Mouse (Mus musculus) embryonic facial prominence, embryonic 11.5 days (tissue): ENCODE results near the gene Ooep. TPM values are rescaled to one million over a fixed set of nuclear protein-coding genes. Genes with fewer than 3 reads are reported as not detected.
"Not testable (repeated sequence)": the region's sequence is repeated elsewhere in the genome, so short reads cannot be mapped to it uniquely, and the experiment has no call there.

Source experiments
- ATAC-seq: fragments of 200-750 bp; cut with Nextera tagmentation; replicated peaks from 2 replicates; pipeline ENCODE4 v1.8.0; 2017; ENCODE audit warnings: low read depth; ENCODE audit not compliant: insufficient number of reproducible peaks, low FRiP score, low TSS enrichment
- DNase-seq: peaks from one replicate; pipeline ENCODE4 v3.0.0-alpha.2; 2015; ENCODE audit warnings: low spot score
- H3K27ac ChIP-seq: fragments of 300-500 bp; sonication (generic); replicated peaks from 2 replicates; pipeline ENCODE4 v1.5.1; 2014; ENCODE audit warnings: mild to moderate bottlenecking, low read depth, low read length, control low read depth
- H3K27me3 ChIP-seq: fragments of 300-500 bp; sonication (generic); 2 replicates; pipeline ENCODE4 v1.6.1; 2014; ENCODE audit warnings: mild to moderate bottlenecking, low read length, moderate library complexity, mixed read lengths; ENCODE audit not compliant: control insufficient read depth, insufficient read depth
- H3K36me3 ChIP-seq: fragments of 300-500 bp; sonication (generic); replicated peaks from 2 replicates; pipeline ENCODE4 v1.6.1; 2014; ENCODE audit warnings: low read depth, mild to moderate bottlenecking, low read length, moderate library complexity, mixed read lengths; ENCODE audit not compliant: control insufficient read depth, insufficient read depth
- H3K4me1 ChIP-seq: fragments of 300-500 bp; sonication (generic); 2 replicates; pipeline ENCODE4 v1.6.1; 2014; ENCODE audit warnings: low read length, mixed read lengths; ENCODE audit not compliant: control insufficient read depth, insufficient read depth
- H3K4me2 ChIP-seq: fragments of 300-500 bp; sonication (generic); 2 replicates; pipeline ENCODE4 v1.6.1; 2014; ENCODE audit warnings: low read depth, mild to moderate bottlenecking, control low read depth, low read length, moderate library complexity
- H3K4me3 ChIP-seq: fragments of 300-500 bp; sonication (generic); 2 replicates; pipeline ENCODE4 v1.5.1; 2014; ENCODE audit warnings: low read depth, low read length, control low read depth
- H3K9ac ChIP-seq: fragments of 300-500 bp; sonication (generic); replicated peaks from 2 replicates; pipeline ENCODE4 v1.6.1; 2014; ENCODE audit warnings: mild to moderate bottlenecking, control low read depth, low read length
- H3K9me3 ChIP-seq: fragments of 300-500 bp; sonication (generic); replicated peaks from 2 replicates; pipeline ENCODE4 v1.6.1; 2016; ENCODE audit warnings: mild to moderate bottlenecking, low read length, inconsistent platforms, mixed read lengths; ENCODE audit not compliant: control insufficient read depth
- WGBS: fragments of 180-500 bp; shearing (Covaris S2); extraction: QIAGEN DNeasy Blood & Tissue Kit; methylation state at CpG from one replicate; pipeline ENCODE4 v1.1.7; 2014; 5-methylcytosine and 5-hydroxymethylcytosine counted together
- polyA plus RNA-seq: library from polyadenylated mRNA; unstranded; fragments of >200 nt; fragmentation: Nextera tagmentation; extraction: Ambion mirVana; gene quantifications from 2 replicates; pipeline ENCODE4 v1.2.1, GENCODE M21; 2014

The Ooep gene
- polyA plus RNA-seq, 1 experiment from 2014 or later: 1.4 TPM

- 83% methylated on average over 6 of the region's 6 CpGs for WGBS
- no peaks in the 10 kb centered on the region for H3K36me3 ChIP-seq
- no peak for ATAC-seq
- no peak overlapping the region for H3K4me2 ChIP-seq
- no peak overlapping the region for H3K27ac ChIP-seq
- no peak overlapping the region for H3K4me3 ChIP-seq
- DNase-seq: no peak
- H3K27me3 ChIP-seq: no peaks in the 10 kb centered on the region
- no peaks in the 10 kb centered on the region for H3K9me3 ChIP-seq
- no peaks in the 10 kb centered on the region for H3K4me1 ChIP-seq
- H3K9ac ChIP-seq: no peak overlapping the region
These were observed 26.9 kb downstream of the Ooep start for GRCm38 (mm10) chr9:78351504-78352220.

- not testable (repeated sequence) for H3K27ac ChIP-seq, H3K9ac ChIP-seq, ATAC-seq, H3K27me3 ChIP-seq, H3K36me3 ChIP-seq, H3K9me3 ChIP-seq, H3K4me2 ChIP-seq, H3K4me1 ChIP-seq, DNase-seq, H3K4me3 ChIP-seq
These were observed 28.5 kb downstream of the Ooep start for GRCm38 (mm10) chr9:78350007-78350406.

GRCm38 (mm10) chr9:78349141-78349540 lies 29.4 kb downstream of the Ooep start:
- not testable (repeated sequence) for H3K4me3 ChIP-seq, H3K27me3 ChIP-seq, H3K4me2 ChIP-seq, H3K4me1 ChIP-seq, H3K36me3 ChIP-seq, H3K9me3 ChIP-seq, DNase-seq, H3K9ac ChIP-seq, H3K27ac ChIP-seq, ATAC-seq
- WGBS: 82% methylated on average over 3 of the region's 3 CpGs

- not testable (repeated sequence) for H3K36me3 ChIP-seq, H3K9ac ChIP-seq, ATAC-seq, H3K27me3 ChIP-seq, H3K4me2 ChIP-seq, H3K4me1 ChIP-seq, DNase-seq, H3K9me3 ChIP-seq, H3K4me3 ChIP-seq, H3K27ac ChIP-seq
- 67% methylated on average over 6 of the region's 6 CpGs for WGBS
These were observed 30.1 kb downstream of the Ooep start for GRCm38 (mm10) chr9:78348206-78349004.

GRCm38 (mm10) chr9:78347004-78347403 lies 31.5 kb downstream of the Ooep start:
- Histone ChIP-seq H3K4me1 (no peaks in the 10 kb centered on the region), H3K36me3 (no peaks in the 10 kb centered on the region), H3K27me3 (no peaks in the 10 kb centered on the region), H3K4me2 (no peak overlapping the region), H3K27ac (no peak overlapping the region), H3K4me3 (no peak overlapping the region), H3K9ac (no peak overlapping the region), H3K9me3 (no peaks in the 10 kb centered on the region)
- 62% methylated on average over 3 of the region's 3 CpGs for WGBS
- no peak for DNase-seq
- no peak for ATAC-seq

- H3K9ac ChIP-seq, ATAC-seq, H3K27me3 ChIP-seq, DNase-seq, H3K4me1 ChIP-seq, H3K4me3 ChIP-seq, H3K36me3 ChIP-seq, H3K9me3 ChIP-seq, H3K27ac ChIP-seq, H3K4me2 ChIP-seq: not testable (repeated sequence)
- 63% methylated on average over 3 of the region's 4 CpGs for whole genome bisulfite sequencing
These were observed 33.3 kb downstream of the Ooep start for GRCm38 (mm10) chr9:78345235-78345634.

GRCm38 (mm10) chr9:78343055-78343454 lies 35.5 kb downstream of the Ooep start:
- not testable (repeated sequence) for ATAC-seq, H3K27ac ChIP-seq, H3K27me3 ChIP-seq, H3K9ac ChIP-seq, H3K4me3 ChIP-seq, H3K4me2 ChIP-seq, H3K36me3 ChIP-seq, H3K4me1 ChIP-seq, DNase-seq, H3K9me3 ChIP-seq
- WGBS: 86% methylated on average over 9 of the region's 9 CpGs

GRCm38 (mm10) chr9:78342494-78342893 lies 36.0 kb downstream of the Ooep start:
- H3K9ac ChIP-seq, H3K36me3 ChIP-seq, H3K4me1 ChIP-seq, H3K4me3 ChIP-seq, ATAC-seq, H3K4me2 ChIP-seq, H3K27me3 ChIP-seq, H3K9me3 ChIP-seq, DNase-seq, H3K27ac ChIP-seq: not testable (repeated sequence)
- 90% methylated on average over 4 of the region's 4 CpGs for WGBS
